ENCODE assay signal across 9 mouse cellular contexts in genomic region chr1:193200640-193201382, GRCm38 (mm10). TPM values are rescaled to one million over a fixed set of nuclear protein-coding genes. Genes with fewer than 3 reads are reported as not detected.
DNase-seq lines count a peak whose midpoint lies in the region; ATAC-seq and TF ChIP-seq lines count a peak whose summit lies in the region.
"Had no signal": no experiment of that assay in that cellular context is flagged by ENCODE, and none has a peak within 500 bp of the region (broad histone marks: within the 10 kb centered on the region; RNA-seq: fewer than 3 reads in every experiment).

No protein-coding gene starts in this region.

- 71% methylated on average over 8 of the region's 8 CpGs for WGBS in heart, embryonic 16.5 days
- WGBS in heart, adult 2 months = 77% methylated on average over 8 of the region's 8 CpGs
- WGBS in intestine, embryonic 16.5 days = 83% methylated on average over 8 of the region's 8 CpGs

- H3K4me2 ChIP-seq in heart, embryonic 16.5 days (ENCODE audit: low read depth, low read length) = peak overlapping the region; percentile 32
- H3K4me2 ChIP-seq in intestine, embryonic 16.5 days (ENCODE audit: low read depth, low read length) = no peak overlapping the region

- intact Hi-C loops in heart, adult 2 months (cut with DNase I) = loop anchor here (10.0 kb wide), 1 partner anchor 196 kb away; no protein-coding TSS in a partner anchor

- TF ChIP-seq CTCF in heart, adult 2 months (IDR thresholded peaks at IDR 0.05) = no peak

- peak; percentile 28; the same call in 1 of the 2 replicates for ATAC-seq in heart, embryonic 16.5 days (replicated peaks; ENCODE audit: extremely low read depth, insufficient read depth, low FRiP score)
- ATAC-seq in intestine, embryonic 16.5 days = no peak

- TF ChIP-seq POLR2A in heart, adult 2 months (IDR thresholded peaks at IDR 0.05; ENCODE audit: insufficient read depth, low read depth, low read length) = no peak

- H3K9me3 ChIP-seq in heart, embryonic 16.5 days (replicated peaks; ENCODE audit: control insufficient read depth, low read length) = no peaks in the 10 kb centered on the region
- H3K9me3 ChIP-seq in intestine, embryonic 16.5 days (ENCODE audit: control insufficient read depth, low read length) = no peaks in the 10 kb centered on the region
- H3K9me3 ChIP-seq: heart, embryonic 10.5 days had no signal

- no peak for DNase-seq in heart, adult 2 months
- DNase-seq in lung, postnatal 36 days = peak; percentile 14
- peak; percentile 81 for DNase-seq in thymus, postnatal 0 days (ENCODE audit: low spot score)
- DNase-seq in kidney, postnatal 14 days = no peak
- DNase-seq in cerebellum, postnatal 36 days = no peak

- no peaks in the 10 kb centered on the region for H3K36me3 ChIP-seq in heart, embryonic 16.5 days (ENCODE audit: control insufficient read depth, insufficient read depth)
- no peaks in the 10 kb centered on the region for H3K36me3 ChIP-seq in heart, adult 2 months (ENCODE audit: control insufficient read depth, insufficient read depth, low read length)
- H3K36me3 ChIP-seq in intestine, embryonic 16.5 days (ENCODE audit: control insufficient read depth, insufficient read depth, low read length) = no peaks in the 10 kb centered on the region
- H3K36me3 ChIP-seq: heart, embryonic 10.5 days had no signal

- H3K4me3 ChIP-seq in heart, embryonic 16.5 days (ENCODE audit: low read length) = peak overlapping the region; percentile 34
- no peak overlapping the region for H3K4me3 ChIP-seq in heart, adult 2 months
- H3K4me3 ChIP-seq in brown adipose tissue, adult 24 weeks (ENCODE audit: insufficient read depth, low read depth, low read length) = peak overlapping the region; percentile 22; the same call in 1 of the 2 replicates
- no peak overlapping the region for H3K4me3 ChIP-seq in intestine, embryonic 16.5 days (ENCODE audit: low read length)
- H3K4me3 ChIP-seq: heart, embryonic 10.5 days had no signal

- no peaks in the 10 kb centered on the region for H3K27me3 ChIP-seq in heart, embryonic 16.5 days (ENCODE audit: control insufficient read depth, insufficient read depth, low read length)
- no peaks in the 10 kb centered on the region for H3K27me3 ChIP-seq in heart, adult 2 months (ENCODE audit: control insufficient read depth, insufficient read depth, low read length)
- no peaks in the 10 kb centered on the region for H3K27me3 ChIP-seq in intestine, embryonic 16.5 days (replicated peaks; ENCODE audit: control insufficient read depth, insufficient read depth, low read length)

- H3K4me1 ChIP-seq in heart, embryonic 16.5 days (ENCODE audit: control insufficient read depth, insufficient read depth, low read length) = no peaks in the 10 kb centered on the region
- no peaks in the 10 kb centered on the region for H3K4me1 ChIP-seq in heart, adult 2 months (ENCODE audit: control insufficient read depth, insufficient read depth, low read length)
- H3K4me1 ChIP-seq in brown adipose tissue, adult 24 weeks (ENCODE audit: control insufficient read depth, insufficient read depth, insufficient read length, low read length) = no peaks in the 10 kb centered on the region
- H3K4me1 ChIP-seq in intestine, embryonic 16.5 days (ENCODE audit: control insufficient read depth, insufficient read depth, low read length) = no peaks in the 10 kb centered on the region
- H3K4me1 ChIP-seq: heart, embryonic 10.5 days had no signal

- H3K79me2 ChIP-seq in heart, adult 2 months (replicated peaks; ENCODE audit: control insufficient read depth, insufficient read depth, low read length) = no peaks in the 10 kb centered on the region

- H3K27ac ChIP-seq in heart, embryonic 16.5 days (ENCODE audit: low read length) = peak overlapping the region; percentile 58; the same call in 1 of the 2 replicates
- no peak overlapping the region for H3K27ac ChIP-seq in heart, adult 2 months
- H3K27ac ChIP-seq in brown adipose tissue, adult 24 weeks (replicated peaks; ENCODE audit: low read depth, low read length) = 0 out of 2 replicates have a peak overlapping the region, but pooled peaks have one; percentile 35
- H3K27ac ChIP-seq in intestine, embryonic 16.5 days (ENCODE audit: low read length) = no peak overlapping the region
- H3K27ac ChIP-seq: heart, embryonic 10.5 days had no signal

- H3K9ac ChIP-seq in heart, embryonic 16.5 days (ENCODE audit: low read length) = peak overlapping the region; percentile 22; the same call in 1 of the 2 replicates
- H3K9ac ChIP-seq in heart, adult 2 months (ENCODE audit: low read depth, low read length) = no peak overlapping the region
- no peak overlapping the region for H3K9ac ChIP-seq in intestine, embryonic 16.5 days (ENCODE audit: low read depth, low read length)

- TF ChIP-seq EP300 in heart, adult 2 months (IDR thresholded peaks at IDR 0.05; ENCODE audit: insufficient read depth, low read depth, low read length) = no peak

RNA-seq across cellular contexts. Expression of gene Traf3ip3, which starts 0.7 kb away (rescaled TPM):
- 5.9 and 13.3 TPM in 2 replicates for polyA plus RNA-seq in heart, embryonic 16.5 days (2015; fragmentation: Nextera tagmentation; extraction: Ambion mirVana)
- 1 to 10 TPM in 1 of 2 experiments, under 1 TPM in 1; 0.94 to 2.7 TPM for total RNA-seq in heart, adult 2 months (2021)
- 1.9 and 2.2 TPM in 2 replicates for polyA plus RNA-seq in heart, adult 2 months (2012; rRNA removed)
- not detected in 2 replicates for polyA plus RNA-seq in brown adipose tissue, adult 24 weeks (2012; ENCODE audit: insufficient read depth, insufficient read length, missing spikeins)
- 193 and 196 TPM in 2 replicates for polyA plus RNA-seq in thymus, postnatal 0 days (2015; fragmentation: Nextera tagmentation; extraction: Ambion mirVana)
- 3.4 and 4.0 TPM in 2 replicates for polyA plus RNA-seq in intestine, embryonic 16.5 days (2015; fragmentation: Nextera tagmentation; extraction: Ambion mirVana)

RNA-seq across cellular contexts. Expression of gene Lamb3, which starts 6.7 kb away (rescaled TPM):
- 9.6 and 11.6 TPM in 2 replicates for polyA plus RNA-seq in heart, embryonic 16.5 days (2015; fragmentation: Nextera tagmentation; extraction: Ambion mirVana)
- 10 to 100 TPM; 11.4 to 11.9 TPM for total RNA-seq in heart, adult 2 months (2021)
- 9.2 and 11.1 TPM in 2 replicates for polyA plus RNA-seq in heart, adult 2 months (2012; rRNA removed)
- polyA plus RNA-seq in brown adipose tissue, adult 24 weeks (2012; ENCODE audit: insufficient read depth, insufficient read length, missing spikeins) = 6.8 and 10.4 TPM in 2 replicates
- 21.1 and 22.2 TPM in 2 replicates for polyA plus RNA-seq in thymus, postnatal 0 days (2015; fragmentation: Nextera tagmentation; extraction: Ambion mirVana)
- polyA plus RNA-seq in intestine, embryonic 16.5 days (2015; fragmentation: Nextera tagmentation; extraction: Ambion mirVana) = 4.1 and 4.3 TPM in 2 replicates

RNA-seq across cellular contexts. Expression of gene A130010J15Rik, which starts 33.0 kb away (rescaled TPM):
- 11.5 and 11.7 TPM in 2 replicates for polyA plus RNA-seq in heart, embryonic 16.5 days (2015; fragmentation: Nextera tagmentation; extraction: Ambion mirVana)
- 1 to 10 TPM; 3.3 to 3.5 TPM for total RNA-seq in heart, adult 2 months (2021)
- polyA plus RNA-seq in heart, adult 2 months (2012; rRNA removed) = 2.7 and 5.1 TPM in 2 replicates
- polyA plus RNA-seq in brown adipose tissue, adult 24 weeks (2012; ENCODE audit: insufficient read depth, insufficient read length, missing spikeins) = 2.9 and 3.9 TPM in 2 replicates
- 13.7 and 14.4 TPM in 2 replicates for polyA plus RNA-seq in thymus, postnatal 0 days (2015; fragmentation: Nextera tagmentation; extraction: Ambion mirVana)
- 13.0 and 13.7 TPM in 2 replicates for polyA plus RNA-seq in intestine, embryonic 16.5 days (2015; fragmentation: Nextera tagmentation; extraction: Ambion mirVana)

RNA-seq across cellular contexts. Expression of gene Irf6, which starts 47.9 kb away (rescaled TPM):
- polyA plus RNA-seq in heart, embryonic 16.5 days (2015; fragmentation: Nextera tagmentation; extraction: Ambion mirVana) = 5.3 and 5.6 TPM in 2 replicates
- 1 to 10 TPM; 1.9 to 2.1 TPM for total RNA-seq in heart, adult 2 months (2021)
- 2.5 and 3.6 TPM in 2 replicates for polyA plus RNA-seq in heart, adult 2 months (2012; rRNA removed)
- 0.24 TPM in 1 of 2 replicates, not detected in the other for polyA plus RNA-seq in brown adipose tissue, adult 24 weeks (2012; ENCODE audit: insufficient read depth, insufficient read length, missing spikeins)
- polyA plus RNA-seq in thymus, postnatal 0 days (2015; fragmentation: Nextera tagmentation; extraction: Ambion mirVana) = 9.4 and 10.0 TPM in 2 replicates
- 95.0 and 106 TPM in 2 replicates for polyA plus RNA-seq in intestine, embryonic 16.5 days (2015; fragmentation: Nextera tagmentation; extraction: Ambion mirVana)

Comparison
In these comparisons a context has a peak if more than half of its experiments do, and no peak if none do; other contexts are left out.
1. H3K27ac ChIP-seq: peak in heart, embryonic 16.5 days (single experiment) and brown adipose tissue, adult 24 weeks (single experiment); none in heart, adult 2 months (single experiment) and intestine, embryonic 16.5 days (single experiment).
2. H3K4me3 ChIP-seq: peak in heart, embryonic 16.5 days (single experiment) and brown adipose tissue, adult 24 weeks (single experiment); none in heart, adult 2 months (single experiment) and intestine, embryonic 16.5 days (single experiment).
3. DNase-seq: peak in lung, postnatal 36 days (single experiment) and thymus, postnatal 0 days (single experiment); none in heart, adult 2 months (0 of 2), kidney, postnatal 14 days (single experiment) and cerebellum, postnatal 36 days (0 of 2).
4. RNA of gene Traf3ip3, which starts 0.7 kb away (polyA plus RNA-seq): 193 to 196 TPM in thymus, postnatal 0 days; 5.9 to 13.3 TPM in heart, embryonic 16.5 days, 3.4 to 4.0 TPM in intestine, embryonic 16.5 days, 1.9 to 2.2 TPM in heart, adult 2 months and not detected in brown adipose tissue, adult 24 weeks; every median in the first group is over 10 times any median in the second.